In the genomic region with DNA sequence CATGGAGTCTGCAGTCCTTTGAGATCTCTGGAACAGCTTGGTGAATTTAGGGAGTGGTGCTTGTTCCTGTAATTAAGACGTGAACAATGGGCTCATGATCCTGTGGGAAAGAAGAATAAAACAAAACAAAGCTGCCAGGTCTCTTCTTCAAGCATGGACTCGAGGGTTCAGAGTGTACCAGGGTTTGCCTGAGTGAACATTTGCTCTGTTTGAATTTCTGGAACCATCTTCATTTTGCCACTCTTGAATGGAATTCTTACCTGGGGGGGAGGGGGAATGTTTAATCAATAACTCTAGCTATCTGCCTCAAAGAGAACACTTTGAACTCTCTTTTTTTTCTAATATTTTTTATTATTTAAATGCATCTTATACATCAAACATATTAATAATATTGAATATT, we compare ENCODE assay signal across 24 mouse cellular contexts. TPM values are rescaled to one million over a fixed set of nuclear protein-coding genes. Genes with fewer than 3 reads are reported as not detected.
"Had no signal": no experiment of that assay in that cellular context is flagged by ENCODE, and none has a peak within 500 bp of the region (broad histone marks: within the 10 kb centered on the region; RNA-seq: fewer than 3 reads in every experiment).

No protein-coding gene starts in this region.

- H3K9me3 ChIP-seq: lung, embryonic 15.5 days; megakaryocyte, embryonic 14.5 days; midbrain, embryonic 13.5 days; midbrain, embryonic 15.5 days; neural tube, embryonic 12.5 days; stomach, embryonic 15.5 days had no signal

- DNase-seq: lung, postnatal 14 days; lung, postnatal 36 days; right cerebral cortex, postnatal 14 days; thymus, adult 2 months; thymus, postnatal 25 days; thymus, postnatal 4 days had no signal

- H3K36me3 ChIP-seq: lung, embryonic 15.5 days; midbrain, embryonic 13.5 days; midbrain, embryonic 15.5 days; neural tube, embryonic 12.5 days; stomach, embryonic 15.5 days had no signal

- H3K27me3 ChIP-seq: lung, embryonic 15.5 days; megakaryocyte, embryonic 14.5 days; midbrain, embryonic 13.5 days; midbrain, embryonic 15.5 days; neural tube, embryonic 12.5 days; stomach, embryonic 15.5 days had no signal

- ATAC-seq: lung, postnatal 0 days; midbrain, embryonic 13.5 days; midbrain, embryonic 15.5 days had no signal

- H3K4me2 ChIP-seq: lung, embryonic 15.5 days; midbrain, embryonic 11.5 days; midbrain, embryonic 13.5 days; midbrain, embryonic 15.5 days; neural tube, embryonic 12.5 days; stomach, embryonic 15.5 days had no signal

- H3K9ac ChIP-seq: lung, embryonic 15.5 days; midbrain, embryonic 13.5 days; midbrain, embryonic 15.5 days; neural tube, embryonic 12.5 days; stomach, embryonic 15.5 days had no signal

- H3K27ac ChIP-seq: lung, embryonic 15.5 days; macrophage; midbrain, embryonic 13.5 days; midbrain, embryonic 15.5 days; neural tube, embryonic 12.5 days; stomach, embryonic 15.5 days; stomach, postnatal 0 days had no signal

- H3K4me1 ChIP-seq: midbrain, embryonic 15.5 days had no signal

- H3K4me3 ChIP-seq: lung, embryonic 15.5 days; megakaryocyte, embryonic 14.5 days; midbrain, embryonic 13.5 days; midbrain, embryonic 15.5 days; neural tube, embryonic 12.5 days; stomach, embryonic 15.5 days had no signal

RNA-seq across cellular contexts. Expression of gene Gm17651, which starts 49.9 kb away (rescaled TPM):
- total RNA-seq: megakaryocyte progenitor cell, adult 5-6 weeks; midbrain, postnatal 0 days; monocyte, adult 5-6 weeks; neutrophil, adult 5-6 weeks had no signal
- polyA plus RNA-seq: lung, embryonic 15.5 days; lung, postnatal 0 days; macrophage; midbrain, embryonic 11.5 days; midbrain, embryonic 13.5 days; midbrain, embryonic 15.5 days; midbrain, postnatal 0 days; neural tube, embryonic 12.5 days; neural tube, embryonic 14.5 days; spleen, adult 2 months; stomach, embryonic 15.5 days; stomach, postnatal 0 days; testis, adult 2 months; thymus, adult 2 months; urinary bladder, adult 2 months had no signal
